Mouse (Mus musculus): ENCODE measurements around the gene Morc3. TPM values are rescaled to one million over a fixed set of nuclear protein-coding genes. Genes with fewer than 3 reads are reported as not detected.

Morc3 gene
- polyA plus RNA-seq, 1 experiment = 25.1 TPM

- Histone ChIP-seq H3K4me3 (replicated peaks; ENCODE audit: insufficient read depth, low read depth, low read length) (no peak overlapping the region), H3K27ac (ENCODE audit: insufficient read depth, low read length) (no peak overlapping the region), H3K27me3 (ENCODE audit: control insufficient read depth, insufficient read depth, low read length) (no peaks in the 10 kb centered on the region), H3K4me1 (ENCODE audit: control insufficient read depth, insufficient read depth, low read length) (no peaks in the 10 kb centered on the region)
- no peak for DNase-seq
- TF ChIP-seq POLR2A (IDR thresholded peaks at IDR 0.05; ENCODE audit: borderline replicate concordance, insufficient read depth, low read length) (no peak), CTCF (IDR thresholded peaks at IDR 0.05; ENCODE audit: borderline replicate concordance, insufficient read depth, low read depth, low read length) (no peak)
- 77% methylated on average over 20 of the region's 20 CpGs for WGBS
Measured at GRCm38 (mm10) chr16:93919189-93919588, 87.3 kb downstream of the Morc3 start.

GRCm38 (mm10) chr16:93920673-93921072 is 88.8 kb downstream of the Morc3 start:
- Histone ChIP-seq H3K27ac (ENCODE audit: insufficient read depth, low read length) (no peak overlapping the region), H3K4me3 (replicated peaks; ENCODE audit: insufficient read depth, low read depth, low read length) (no peak overlapping the region), H3K27me3 (ENCODE audit: control insufficient read depth, insufficient read depth, low read length) (no peaks in the 10 kb centered on the region), H3K4me1 (ENCODE audit: control insufficient read depth, insufficient read depth, low read length) (no peaks in the 10 kb centered on the region)
- DNase-seq = no peak
- 79% methylated on average over 4 of the region's 4 CpGs for WGBS
- TF ChIP-seq CTCF (IDR thresholded peaks at IDR 0.05; ENCODE audit: borderline replicate concordance, insufficient read depth, low read depth, low read length) (no peak), POLR2A (IDR thresholded peaks at IDR 0.05; ENCODE audit: borderline replicate concordance, insufficient read depth, low read length) (no peak)

- whole genome bisulfite sequencing = 81% methylated on average over 5 of the region's 5 CpGs
- H3K4me3 ChIP-seq (replicated peaks; ENCODE audit: insufficient read depth, low read depth, low read length) = no peak overlapping the region
- DNase-seq = no peak
- H3K27me3 ChIP-seq (ENCODE audit: control insufficient read depth, insufficient read depth, low read length) = no peaks in the 10 kb centered on the region
- no peaks in the 10 kb centered on the region for H3K4me1 ChIP-seq (ENCODE audit: control insufficient read depth, insufficient read depth, low read length)
- no peak overlapping the region for H3K27ac ChIP-seq (ENCODE audit: insufficient read depth, low read length)
- TF ChIP-seq CTCF (IDR thresholded peaks at IDR 0.05; ENCODE audit: borderline replicate concordance, insufficient read depth, low read depth, low read length) = no peak
- TF ChIP-seq POLR2A (IDR thresholded peaks at IDR 0.05; ENCODE audit: borderline replicate concordance, insufficient read depth, low read length) = no peak
Measured at GRCm38 (mm10) chr16:93922835-93923389, 91.0 kb downstream of the Morc3 start.

DNA sequence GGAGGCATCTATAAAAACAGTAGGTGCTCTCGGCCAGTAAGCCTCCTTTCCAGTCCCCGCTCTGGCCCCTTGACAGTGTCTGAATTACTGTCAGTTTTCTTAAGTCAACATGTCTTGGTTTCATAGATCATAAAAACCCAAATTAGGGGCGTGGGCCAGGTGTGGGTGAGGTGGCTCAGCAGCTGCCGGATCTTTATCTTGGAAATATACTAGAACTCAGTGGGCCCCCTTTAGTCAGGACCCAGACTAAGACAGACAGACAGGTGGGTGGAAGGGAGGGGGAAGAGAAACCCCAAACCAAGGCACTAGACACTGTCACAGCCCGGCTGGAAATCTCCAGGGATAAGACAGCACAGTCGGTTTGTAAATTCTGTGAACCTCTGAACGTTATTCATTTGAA is 91.9 kb downstream of the Morc3 start:
- no peak overlapping the region for H3K27ac ChIP-seq (ENCODE audit: insufficient read depth, low read length)
- 77% methylated on average over 7 of the region's 7 CpGs for WGBS
- H3K4me3 ChIP-seq (replicated peaks; ENCODE audit: insufficient read depth, low read depth, low read length) = no peak overlapping the region
- no peaks in the 10 kb centered on the region for H3K27me3 ChIP-seq (ENCODE audit: control insufficient read depth, insufficient read depth, low read length)
- H3K4me1 ChIP-seq (ENCODE audit: control insufficient read depth, insufficient read depth, low read length) = no peaks in the 10 kb centered on the region
- TF ChIP-seq POLR2A (IDR thresholded peaks at IDR 0.05; ENCODE audit: borderline replicate concordance, insufficient read depth, low read length) (no peak), CTCF (IDR thresholded peaks at IDR 0.05; ENCODE audit: borderline replicate concordance, insufficient read depth, low read depth, low read length) (no peak)
- no peak for DNase-seq

Other genes with a start within 250 kb of the Morc3 start
- gene Setd4, start 228.1 kb upstream of the Morc3 start, polyA plus RNA-seq (2012; rRNA removed) = 15.7 and 16.3 TPM in 2 replicates
- gene Cbr1, start 226.3 kb upstream of the Morc3 start, polyA plus RNA-seq (2012; rRNA removed) = 121 and 129 TPM in 2 replicates
- 0.11 TPM in 1 of 2 replicates, not detected in the other for gene Gm5678, start 204.0 kb upstream of the Morc3 start, polyA plus RNA-seq (2012; rRNA removed)
- 5.3 and 6.2 TPM in 2 replicates for gene Cbr3, start 148.9 kb upstream of the Morc3 start, polyA plus RNA-seq (2012; rRNA removed)
- gene Dop1b, start 120.2 kb upstream of the Morc3 start, polyA plus RNA-seq (2012; rRNA removed) = 102 and 103 TPM in 2 replicates
- 0.51 and 0.89 TPM in 2 replicates for gene Chaf1b, start 51.8 kb downstream of the Morc3 start, polyA plus RNA-seq (2012; rRNA removed)
- gene Cldn14, start 176.7 kb downstream of the Morc3 start, polyA plus RNA-seq (2012; rRNA removed) = 5.8 and 6.6 TPM in 2 replicates

Measured in cerebellum, adult 2 months (tissue).